Mouse (Mus musculus) neural tube, embryonic 13.5 days (tissue): ENCODE data around the gene Olfr1012. TPM values are rescaled to one million over a fixed set of nuclear protein-coding genes. Genes with fewer than 3 reads are reported as not detected.

Experiments used
- polyA plus RNA-seq: library from polyadenylated mRNA; unstranded; fragments of >200 nt; fragmentation: Nextera tagmentation; extraction: Ambion mirVana; gene quantifications from 2 replicates; pipeline ENCODE4 v1.2.1, GENCODE M21; 2015

Gene Olfr1012
- polyA plus RNA-seq, 1 experiment from 2014 or later, result not detected

Other genes starting within 250 kb of the Olfr1012 start
- not detected in 2 replicates for gene 4833423E24Rik, start 243.7 kb downstream of the Olfr1012 start, polyA plus RNA-seq
- gene Olfr996, start 183.6 kb downstream of the Olfr1012 start, polyA plus RNA-seq, result not detected in 2 replicates
- gene Olfr998, start 173.8 kb downstream of the Olfr1012 start, polyA plus RNA-seq, result not detected in 2 replicates
- gene Olfr1000, start 150.9 kb downstream of the Olfr1012 start, polyA plus RNA-seq, result not detected in 2 replicates
- gene Olfr1002, start 112.1 kb downstream of the Olfr1012 start, polyA plus RNA-seq, result not detected in 2 replicates
- not detected in 2 replicates for gene Olfr154, start 98.3 kb downstream of the Olfr1012 start, polyA plus RNA-seq
- gene Olfr1006, start 84.0 kb downstream of the Olfr1012 start, polyA plus RNA-seq, result not detected in 2 replicates
- not detected in 2 replicates for gene Olfr1008, start 73.3 kb downstream of the Olfr1012 start, polyA plus RNA-seq
- not detected in 2 replicates for gene Olfr1009, start 47.3 kb downstream of the Olfr1012 start, polyA plus RNA-seq
- not detected in 2 replicates for gene Olfr1013, start 4.3 kb upstream of the Olfr1012 start, polyA plus RNA-seq
- gene Olfr1014, start 9.9 kb upstream of the Olfr1012 start, polyA plus RNA-seq, result not detected in 2 replicates
- not detected in 2 replicates for gene Olfr1015, start 19.3 kb upstream of the Olfr1012 start, polyA plus RNA-seq
- not detected in 2 replicates for gene Olfr1016, start 39.8 kb upstream of the Olfr1012 start, polyA plus RNA-seq
- gene Olfr1018, start 55.7 kb upstream of the Olfr1012 start, polyA plus RNA-seq, result not detected in 2 replicates
- not detected in 2 replicates for gene Olfr1019, start 82.7 kb upstream of the Olfr1012 start, polyA plus RNA-seq
- gene Olfr1020, start 84.3 kb upstream of the Olfr1012 start, polyA plus RNA-seq, result not detected in 2 replicates
- gene Olfr1022, start 105.8 kb upstream of the Olfr1012 start, polyA plus RNA-seq, result not detected in 2 replicates
- gene Olfr1023, start 122.9 kb upstream of the Olfr1012 start, polyA plus RNA-seq, result not detected in 2 replicates
- not detected in 2 replicates for gene Olfr1024, start 142.3 kb upstream of the Olfr1012 start, polyA plus RNA-seq
- not detected in 2 replicates for gene Olfr1025-ps1, start 152.4 kb upstream of the Olfr1012 start, polyA plus RNA-seq
- not detected in 2 replicates for gene Olfr1026, start 158.8 kb upstream of the Olfr1012 start, polyA plus RNA-seq
- not detected in 2 replicates for gene Olfr1028, start 187.7 kb upstream of the Olfr1012 start, polyA plus RNA-seq
- gene Olfr1029, start 211.1 kb upstream of the Olfr1012 start, polyA plus RNA-seq, result not detected in 2 replicates
- not detected in 2 replicates for gene Olfr1030, start 216.5 kb upstream of the Olfr1012 start, polyA plus RNA-seq
- not detected in 2 replicates for gene Olfr1031, start 227.5 kb upstream of the Olfr1012 start, polyA plus RNA-seq
- not detected in 2 replicates for gene Olfr1032, start 242.8 kb upstream of the Olfr1012 start, polyA plus RNA-seq